Mouse (Mus musculus) kidney, embryonic 15.5 days (tissue): ENCODE results near the gene Armc6. TPM values are rescaled to one million over a fixed set of nuclear protein-coding genes. Genes with fewer than 3 reads are reported as not detected.
"Not testable (repeated sequence)": the region's sequence is repeated elsewhere in the genome, so short reads cannot be mapped to it uniquely, and the experiment has no call there.

Experiments used
- ATAC-seq: fragments of 200-750 bp; cut with Nextera tagmentation; replicated peaks from 2 replicates; pipeline ENCODE4 v1.8.0; 2017; ENCODE audit warnings: moderate TSS enrichment; ENCODE audit not compliant: low FRiP score
- H3K27ac ChIP-seq: fragments of 300-500 bp; sonication (generic); 2 replicates; pipeline ENCODE4 v1.5.1; 2015; ENCODE audit warnings: mild to moderate bottlenecking, inconsistent platforms
- H3K27me3 ChIP-seq: fragments of 300-500 bp; sonication (generic); 2 replicates; pipeline ENCODE4 v1.6.1; 2015; ENCODE audit warnings: inconsistent platforms
- H3K36me3 ChIP-seq: fragments of 300-500 bp; sonication (generic); 2 replicates; pipeline ENCODE4 v1.6.1; 2015; ENCODE audit warnings: inconsistent platforms
- H3K4me1 ChIP-seq: fragments of 300-500 bp; sonication (generic); 2 replicates; pipeline ENCODE4 v1.6.1; 2015; ENCODE audit warnings: inconsistent platforms
- H3K4me2 ChIP-seq: fragments of 300-500 bp; sonication (generic); 2 replicates; pipeline ENCODE4 v1.6.1; 2015; ENCODE audit warnings: moderate library complexity, mild to moderate bottlenecking, inconsistent platforms
- H3K4me3 ChIP-seq: fragments of 300-500 bp; sonication (generic); replicated peaks from 2 replicates; pipeline ENCODE4 v1.5.1; 2015; ENCODE audit warnings: mild to moderate bottlenecking, inconsistent platforms
- H3K9ac ChIP-seq: fragments of 300-500 bp; sonication (generic); 2 replicates; pipeline ENCODE4 v1.6.1; 2015; ENCODE audit warnings: mild to moderate bottlenecking, inconsistent platforms
- H3K9me3 ChIP-seq: fragments of 300-500 bp; sonication (generic); replicated peaks from 2 replicates; pipeline ENCODE4 v1.6.1; 2016; ENCODE audit warnings: inconsistent platforms
- WGBS: fragments of 180-500 bp; shearing (Covaris S2); methylation state at CpG from one replicate; pipeline ENCODE4 v1.1.7; 2015; ENCODE audit warnings: mixed read lengths; 5-methylcytosine and 5-hydroxymethylcytosine counted together
- polyA plus RNA-seq: library from polyadenylated mRNA; unstranded; fragments of >200 nt; fragmentation: Nextera tagmentation; extraction: Ambion mirVana; gene quantifications from 2 replicates; pipeline ENCODE4 v1.2.1, GENCODE M21; 2015

Gene Armc6
- polyA plus RNA-seq, 1 experiment from 2014 or later = 31.0 TPM

GRCm38 (mm10) chr8:70223341-70223740 lies 10.9 kb downstream of the Armc6 start:
- ATAC-seq = no peak
- Histone ChIP-seq H3K27ac (no peak overlapping the region), H3K27me3 (no peaks in the 10 kb centered on the region), H3K4me2 (no peak overlapping the region), H3K9me3 (no peaks in the 10 kb centered on the region), H3K4me1 (no peaks in the 10 kb centered on the region), H3K4me3 (no peak overlapping the region), H3K36me3 (peaks cover 37% of the 10 kb centered on the region), H3K9ac (no peak overlapping the region)
- WGBS = 50% methylated on average over 6 of the region's 6 CpGs

GRCm38 (mm10) chr8:70222041-70222440 lies 12.2 kb downstream of the Armc6 start:
- Histone ChIP-seq H3K4me1 (no peaks in the 10 kb centered on the region), H3K27ac (no peak overlapping the region), H3K27me3 (no peaks in the 10 kb centered on the region), H3K9me3 (no peaks in the 10 kb centered on the region), H3K4me3 (no peak overlapping the region), H3K4me2 (no peak overlapping the region), H3K36me3 (peaks cover 37% of the 10 kb centered on the region), H3K9ac (no peak overlapping the region)
- no peak for ATAC-seq
- WGBS = 90% methylated on average over 12 of the region's 12 CpGs

GRCm38 (mm10) chr8:70220911-70221310 lies 13.4 kb downstream of the Armc6 start:
- Histone ChIP-seq H3K36me3 (peaks cover 33% of the 10 kb centered on the region), H3K27me3 (no peaks in the 10 kb centered on the region), H3K27ac (no peak overlapping the region), H3K9me3 (no peaks in the 10 kb centered on the region), H3K9ac (no peak overlapping the region), H3K4me3 (no peak overlapping the region), H3K4me2 (no peak overlapping the region), H3K4me1 (no peaks in the 10 kb centered on the region)
- 91% methylated on average over 3 of the region's 3 CpGs for WGBS
- no peak for ATAC-seq

- Histone ChIP-seq H3K4me2 (no peak overlapping the region), H3K9ac (no peak overlapping the region), H3K27ac (no peak overlapping the region), H3K36me3 (peaks cover 28% of the 10 kb centered on the region), H3K9me3 (no peaks in the 10 kb centered on the region), H3K4me1 (no peaks in the 10 kb centered on the region), H3K4me3 (no peak overlapping the region), H3K27me3 (no peaks in the 10 kb centered on the region)
- ATAC-seq = no peak
- 67% methylated on average over 8 of the region's 8 CpGs for WGBS
Measured at GRCm38 (mm10) chr8:70220236-70220840, 13.9 kb downstream of the Armc6 start.

- Histone ChIP-seq H3K4me1 (no peaks in the 10 kb centered on the region), H3K36me3 (peaks cover 17% of the 10 kb centered on the region), H3K4me2 (no peak overlapping the region), H3K4me3 (no peak overlapping the region), H3K27me3 (no peaks in the 10 kb centered on the region), H3K9me3 (no peaks in the 10 kb centered on the region), H3K27ac (no peak overlapping the region), H3K9ac (no peak overlapping the region)
- WGBS = 59% methylated on average over 5 of the region's 5 CpGs
- no peak for ATAC-seq
Measured at GRCm38 (mm10) chr8:70219107-70219684, 15.1 kb downstream of the Armc6 start.

- Histone ChIP-seq H3K9me3 (no peaks in the 10 kb centered on the region), H3K4me3 (no peak overlapping the region), H3K27me3 (no peaks in the 10 kb centered on the region), H3K4me1 (peaks cover 4% of the 10 kb centered on the region; the same call in 1 of the 2 replicates), H3K9ac (no peak overlapping the region), H3K36me3 (peaks cover 7% of the 10 kb centered on the region), H3K4me2 (no peak overlapping the region), H3K27ac (no peak overlapping the region)
- no peak for ATAC-seq
Measured at GRCm38 (mm10) chr8:70217441-70217840, 16.8 kb downstream of the Armc6 start.

- WGBS = 71% methylated on average over 1 of the region's 1 CpGs
- H3K27ac ChIP-seq = no peak overlapping the region
- no peak for ATAC-seq
Measured at GRCm38 (mm10) chr8:70216566-70216965, 17.7 kb downstream of the Armc6 start.

GRCm38 (mm10) chr8:70216161-70216560 lies 18.1 kb downstream of the Armc6 start:
- not testable (repeated sequence) for H3K27ac ChIP-seq, H3K36me3 ChIP-seq, H3K4me3 ChIP-seq, H3K4me2 ChIP-seq, H3K9me3 ChIP-seq, ATAC-seq, H3K27me3 ChIP-seq, H3K9ac ChIP-seq
- WGBS = 69% methylated on average over 3 of the region's 3 CpGs
- H3K4me1 ChIP-seq = peaks cover 12% of the 10 kb centered on the region

More at GRCm38 (mm10) chr8:70216566-70216965, 17.7 kb downstream of the Armc6 start:
- H3K4me3 ChIP-seq = no peak overlapping the region
- no peaks in the 10 kb centered on the region for H3K27me3 ChIP-seq
- H3K9me3 ChIP-seq = no peaks in the 10 kb centered on the region
- H3K9ac ChIP-seq = no peak overlapping the region
- no peaks in the 10 kb centered on the region for H3K36me3 ChIP-seq
- H3K4me2 ChIP-seq = no peak overlapping the region
- H3K4me1 ChIP-seq = peaks cover 8% of the 10 kb centered on the region

GRCm38 (mm10) chr8:70215092-70215491 lies 19.2 kb downstream of the Armc6 start:
- Histone ChIP-seq H3K9ac (no peak overlapping the region), H3K36me3 (no peaks in the 10 kb centered on the region), H3K27me3 (no peaks in the 10 kb centered on the region), H3K4me2 (no peak overlapping the region), H3K9me3 (no peaks in the 10 kb centered on the region), H3K27ac (no peak overlapping the region), H3K4me3 (no peak overlapping the region), H3K4me1 (peaks cover 23% of the 10 kb centered on the region)
- 76% methylated on average over 5 of the region's 5 CpGs for WGBS
- no peak for ATAC-seq

GRCm38 (mm10) chr8:70214411-70214810 lies 19.9 kb downstream of the Armc6 start:
- no peak overlapping the region for H3K27ac ChIP-seq
- H3K4me1 ChIP-seq = peaks cover 23% of the 10 kb centered on the region
- ATAC-seq = no peak
- H3K9me3 ChIP-seq = no peaks in the 10 kb centered on the region
- H3K4me3 ChIP-seq = no peak overlapping the region
- no peaks in the 10 kb centered on the region for H3K36me3 ChIP-seq
- WGBS = 63% methylated on average over 3 of the region's 3 CpGs
- no peaks in the 10 kb centered on the region for H3K27me3 ChIP-seq
- H3K4me2 ChIP-seq = no peak overlapping the region
- no peak overlapping the region for H3K9ac ChIP-seq

- no peaks in the 10 kb centered on the region for H3K36me3 ChIP-seq
- H3K9me3 ChIP-seq = no peaks in the 10 kb centered on the region
- peak within 1 kb of the TSS; percentile 99 for H3K4me2 ChIP-seq
- WGBS = 0% methylated on average over 66 of the region's 66 CpGs
- H3K27ac ChIP-seq = peak within 1 kb of the TSS; percentile 69
- H3K27me3 ChIP-seq = no peaks in the 10 kb centered on the region
- peak within 1 kb of the TSS; percentile 73 for H3K4me3 ChIP-seq
- peak within 1 kb of the TSS; percentile 68 for H3K9ac ChIP-seq
- peaks cover 23% of the 10 kb centered on the region for H3K4me1 ChIP-seq
- peak; percentile 98 for ATAC-seq
Measured at GRCm38 (mm10) chr8:70212112-70213055, 21.9 kb downstream of the Armc6 start, which contains the start of gene Slc25a42. TSS of gene Slc25a42 (minus strand) at chr8:70212305.

- Histone ChIP-seq H3K36me3 (no peaks in the 10 kb centered on the region), H3K4me2 (peak overlapping the region; percentile 99), H3K9me3 (no peaks in the 10 kb centered on the region), H3K9ac (peak overlapping the region; percentile 68), H3K27me3 (no peaks in the 10 kb centered on the region), H3K4me1 (peaks cover 23% of the 10 kb centered on the region), H3K4me3 (peak overlapping the region; percentile 73), H3K27ac (peak overlapping the region; percentile 69)
- peak; percentile 0; the same call in 1 of the 2 replicates for ATAC-seq
- WGBS = 1% methylated on average over 31 of the region's 31 CpGs
Measured at GRCm38 (mm10) chr8:70211726-70212111, 22.5 kb downstream of the Armc6 start.
